Mouse (Mus musculus) cerebellum, adult 2 months (tissue): ENCODE measurements around the gene Psmc3. TPM values are rescaled to one million over a fixed set of nuclear protein-coding genes. Genes with fewer than 3 reads are reported as not detected.
"Not testable (repeated sequence)": the region's sequence is repeated elsewhere in the genome, so short reads cannot be mapped to it uniquely, and the experiment has no call there.

ENCODE experiments used
- DNase-seq, 2 experiments: peaks; one replicate each; pipeline ENCODE4 v3.0.0; 2021
- H3K27ac ChIP-seq: fragments of 200-500 bp; 2 replicates; pipeline ENCODE4 v1.5.1; 2012; ENCODE audit warnings: low read length, control low read depth, inconsistent platforms; ENCODE audit not compliant: insufficient read depth
- H3K27me3 ChIP-seq: fragments of 200-500 bp; 2 replicates; pipeline ENCODE4 v1.6.1; 2012; ENCODE audit warnings: inconsistent platforms, mild to moderate bottlenecking, low read length, moderate library complexity; ENCODE audit not compliant: control insufficient read depth, insufficient read depth
- H3K4me1 ChIP-seq: fragments of 200-500 bp; 2 replicates; pipeline ENCODE4 v1.6.1; 2011; ENCODE audit warnings: low read length; ENCODE audit not compliant: control insufficient read depth, insufficient read depth
- H3K4me3 ChIP-seq: fragments of 200-500 bp; replicated peaks from 2 replicates; pipeline ENCODE3; 2011; ENCODE audit warnings: mild to moderate bottlenecking, low read depth, low read length, control low read depth; ENCODE audit not compliant: insufficient read depth
- CTCF ChIP-seq: fragments of 200-500 bp; IDR thresholded peaks from 2 replicates; pipeline ENCODE4 v1.5.1; 2011; ENCODE audit warnings: low read depth, mild to moderate bottlenecking, control low read depth, low read length, moderate library complexity, borderline replicate concordance; ENCODE audit not compliant: insufficient read depth
- POLR2A ChIP-seq: fragments of 200-500 bp; IDR thresholded peaks from 2 replicates; pipeline ENCODE4 v1.6.1; 2011; ENCODE audit warnings: low read length, control low read depth, borderline replicate concordance; ENCODE audit not compliant: insufficient read depth
- WGBS: fragments of 180-500 bp; shearing (Covaris S2); methylation state at CpG from one replicate; pipeline ENCODE4 v1.1.7; 2018; 5-methylcytosine and 5-hydroxymethylcytosine counted together
- polyA plus RNA-seq: library from polyadenylated mRNA; depleted of rRNA; stranded (reverse); fragments of >200 nt; gene quantifications from 2 replicates; pipeline ENCODE4 v1.2.3, GENCODE M21; 2012

The Psmc3 gene
- polyA plus RNA-seq, 1 experiment: 199 TPM

DNA sequence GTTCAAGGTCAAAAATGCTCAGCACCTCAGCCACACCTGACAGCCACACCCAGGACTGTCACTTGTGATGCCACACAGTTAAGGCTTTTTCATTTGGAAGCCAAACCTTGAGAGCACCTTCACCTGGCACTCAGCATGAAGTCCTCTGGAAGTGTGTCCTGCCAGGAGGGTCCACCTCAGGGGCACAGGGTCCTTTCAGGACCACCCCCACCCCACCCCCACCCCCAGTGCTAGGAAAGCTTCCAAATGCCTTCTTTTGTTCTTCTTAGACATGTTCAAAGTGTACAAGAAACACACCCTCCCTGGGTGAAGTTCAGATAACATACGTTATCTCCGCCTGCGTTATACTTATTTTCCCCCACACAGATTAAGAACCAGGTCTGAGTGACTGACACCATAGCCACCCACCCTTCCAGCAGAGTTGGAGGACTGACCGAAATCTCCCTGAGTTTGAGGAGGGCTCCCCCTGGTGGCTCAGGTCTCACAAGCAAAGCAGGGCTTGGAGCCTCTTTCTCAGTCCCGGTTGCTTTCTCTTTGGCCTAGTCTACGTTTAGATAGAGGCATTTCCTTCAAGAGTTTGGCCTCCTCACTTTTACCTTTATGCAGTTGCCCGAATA lies 47.4 kb downstream of the Psmc3 start:
- H3K27me3 ChIP-seq: no peaks in the 10 kb centered on the region
- no peaks in the 10 kb centered on the region for H3K4me1 ChIP-seq
- H3K27ac ChIP-seq: no peak overlapping the region
- DNase-seq: peak; percentile 82 to 90
- TF ChIP-seq POLR2A (no peak), CTCF (peak; percentile 98)
- 5% methylated on average over 7 of the region's 7 CpGs for WGBS
- no peak overlapping the region for H3K4me3 ChIP-seq

DNA sequence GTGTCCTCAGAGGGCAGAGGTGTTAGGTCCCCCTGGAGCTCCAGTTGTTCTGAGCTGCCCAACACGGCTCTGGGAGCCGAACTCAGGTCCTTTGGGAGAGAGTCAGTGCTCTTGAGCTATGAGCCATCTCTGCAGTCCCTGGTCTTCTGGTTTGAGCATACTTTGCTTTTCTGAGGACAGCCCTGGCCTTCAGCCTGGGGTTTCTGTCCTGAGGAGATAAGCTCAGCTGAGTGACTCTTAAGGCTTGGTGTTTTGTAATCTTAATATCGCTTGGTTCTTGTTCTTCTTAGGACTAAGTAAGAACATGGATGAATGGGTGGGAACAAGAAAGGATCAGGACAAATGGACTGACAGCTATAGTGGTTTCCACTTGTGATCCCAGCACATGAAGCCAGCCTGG lies 54.3 kb downstream of the Psmc3 start:
- no peak overlapping the region for H3K27ac ChIP-seq
- H3K27me3 ChIP-seq: no peaks in the 10 kb centered on the region
- 81% methylated on average over 3 of the region's 3 CpGs for WGBS
- H3K4me3 ChIP-seq: no peak overlapping the region
- no peak for DNase-seq
- no peak for TF ChIP-seq POLR2A
- H3K4me1 ChIP-seq: no peaks in the 10 kb centered on the region

DNA sequence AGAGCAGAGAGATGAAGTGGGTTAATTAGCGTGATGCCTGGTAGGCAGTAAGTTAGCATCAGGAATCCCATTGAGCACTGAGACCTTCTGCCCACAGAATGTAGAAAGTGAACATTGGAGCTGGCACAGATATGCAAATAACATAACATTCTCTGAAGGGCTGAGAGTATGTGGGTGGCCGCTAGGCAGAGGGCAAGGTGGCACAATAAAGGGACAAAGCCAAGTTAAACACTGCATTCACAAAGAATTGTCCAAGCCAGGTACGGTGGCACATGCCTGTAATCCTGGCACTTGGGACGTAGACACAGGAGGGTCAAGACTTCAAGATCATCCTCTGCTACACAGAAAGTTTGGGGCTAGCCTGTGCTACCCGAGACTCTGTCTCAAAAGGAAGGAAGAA lies 55.4 kb downstream of the Psmc3 start:
- TF ChIP-seq CTCF: no peak
- no peak for TF ChIP-seq POLR2A
- no peak overlapping the region for H3K4me3 ChIP-seq
- H3K27me3 ChIP-seq: no peaks in the 10 kb centered on the region
- no peak overlapping the region for H3K27ac ChIP-seq
- 83% methylated on average over 5 of the region's 5 CpGs for WGBS
- no peak for DNase-seq
- H3K4me1 ChIP-seq: no peaks in the 10 kb centered on the region

DNA sequence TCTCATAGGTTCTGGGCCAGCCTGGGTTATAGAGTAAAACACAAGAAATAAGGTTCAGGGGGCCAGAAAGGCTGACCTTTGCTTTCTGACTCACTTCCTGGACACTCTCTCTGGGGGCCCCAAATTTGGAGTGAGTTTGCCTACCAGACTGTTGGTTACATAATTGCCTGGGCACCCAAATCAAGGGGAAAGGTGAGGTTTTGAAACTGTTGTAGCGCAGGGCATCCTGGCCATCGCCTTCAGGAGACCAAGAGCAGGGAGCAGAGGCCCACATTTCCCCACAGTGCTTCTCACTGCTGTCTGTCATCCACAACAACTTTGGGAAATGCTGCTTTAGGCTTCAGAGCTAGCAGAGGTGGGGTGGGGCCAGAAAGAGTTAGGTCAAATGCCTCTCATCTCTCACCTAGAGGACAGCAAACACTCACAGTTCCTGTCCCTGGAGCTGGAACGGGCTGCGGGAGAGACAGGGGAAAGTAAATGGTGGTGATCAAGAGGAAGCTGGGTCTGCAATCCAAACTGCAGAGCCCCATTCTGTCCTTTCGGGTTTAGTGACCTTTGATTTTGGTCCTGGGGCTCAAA lies 56.1 kb downstream of the Psmc3 start:
- DNase-seq: no peak
- Histone ChIP-seq H3K27me3 (no peaks in the 10 kb centered on the region), H3K4me1 (no peaks in the 10 kb centered on the region), H3K4me3 (no peak overlapping the region), H3K27ac (no peak overlapping the region)
- no peak for TF ChIP-seq CTCF
- TF ChIP-seq POLR2A: no peak
- 89% methylated on average over 5 of the region's 5 CpGs for WGBS

DNA sequence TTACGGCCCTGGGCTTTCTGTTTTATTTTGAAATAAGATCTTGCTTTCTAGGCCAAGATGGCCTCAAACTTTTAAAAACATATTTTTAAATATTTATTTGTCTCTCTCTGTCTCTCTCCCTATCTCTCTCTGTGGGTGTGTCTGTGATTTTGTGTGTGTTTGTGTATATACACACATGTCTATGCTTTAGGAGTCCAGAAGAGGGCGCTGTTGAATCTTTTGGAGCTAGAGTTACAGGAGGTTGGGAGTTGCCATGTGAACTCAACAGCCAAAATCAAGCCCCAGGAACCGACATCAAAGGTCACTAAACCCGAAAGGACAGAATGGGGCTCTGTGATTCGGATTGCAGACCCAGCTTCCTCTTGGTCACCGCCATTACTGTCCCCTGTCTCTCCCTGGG lies 56.6 kb downstream of the Psmc3 start:
- H3K4me3 ChIP-seq: no peak overlapping the region
- no peaks in the 10 kb centered on the region for H3K27me3 ChIP-seq
- TF ChIP-seq CTCF (no peak), POLR2A (no peak)
- peaks cover 1% of the 10 kb centered on the region; the same call in 1 of the 2 replicates for H3K4me1 ChIP-seq
- DNase-seq: no peak
- no peak overlapping the region for H3K27ac ChIP-seq
- 79% methylated on average over 6 of the region's 6 CpGs for WGBS

DNA sequence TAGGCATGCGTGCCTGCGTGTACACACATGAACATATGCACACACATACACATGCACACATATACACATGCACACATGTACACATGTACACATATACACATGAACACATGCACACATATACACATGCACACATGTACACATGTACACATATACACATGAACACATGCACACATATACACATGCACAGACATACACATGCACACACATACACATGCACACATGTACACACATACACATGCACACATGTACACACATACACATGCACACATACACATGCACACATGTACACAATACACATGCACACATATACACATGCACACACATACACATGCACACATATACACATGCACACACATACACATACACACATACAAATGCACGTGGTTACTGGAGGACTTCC lies 58.0 kb downstream of the Psmc3 start:
- 94% methylated on average over 3 of the region's 3 CpGs for WGBS
- not testable (repeated sequence) for H3K4me3 ChIP-seq, H3K27ac ChIP-seq, H3K4me1 ChIP-seq, H3K27me3 ChIP-seq, DNase-seq

DNA sequence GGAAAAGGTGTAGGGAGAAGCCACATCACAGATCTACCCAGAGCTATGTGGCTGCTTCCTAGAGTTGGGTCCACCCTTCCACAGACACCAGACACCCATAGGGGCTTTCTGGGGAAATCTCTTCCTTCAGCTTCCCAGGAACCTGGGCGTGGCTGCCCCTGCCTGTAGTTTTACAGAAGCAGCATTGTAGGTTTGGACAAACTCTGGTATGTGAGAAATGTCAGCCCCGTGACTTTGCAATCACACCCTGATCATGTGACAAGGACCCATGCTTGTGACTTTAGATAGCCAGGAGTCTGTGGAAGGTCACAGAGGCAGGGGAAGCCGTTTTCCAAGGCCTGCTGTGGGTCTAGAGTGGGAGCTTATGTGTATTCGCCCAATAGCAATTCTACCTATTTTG lies 58.7 kb downstream of the Psmc3 start:
- H3K4me1 ChIP-seq: peaks cover 11% of the 10 kb centered on the region
- no peak for DNase-seq
- no peak for TF ChIP-seq CTCF
- TF ChIP-seq POLR2A: no peak
- WGBS: 65% methylated on average over 4 of the region's 4 CpGs
- H3K27ac ChIP-seq: no peak overlapping the region
- H3K27me3 ChIP-seq: no peaks in the 10 kb centered on the region
- H3K4me3 ChIP-seq: no peak overlapping the region

DNA sequence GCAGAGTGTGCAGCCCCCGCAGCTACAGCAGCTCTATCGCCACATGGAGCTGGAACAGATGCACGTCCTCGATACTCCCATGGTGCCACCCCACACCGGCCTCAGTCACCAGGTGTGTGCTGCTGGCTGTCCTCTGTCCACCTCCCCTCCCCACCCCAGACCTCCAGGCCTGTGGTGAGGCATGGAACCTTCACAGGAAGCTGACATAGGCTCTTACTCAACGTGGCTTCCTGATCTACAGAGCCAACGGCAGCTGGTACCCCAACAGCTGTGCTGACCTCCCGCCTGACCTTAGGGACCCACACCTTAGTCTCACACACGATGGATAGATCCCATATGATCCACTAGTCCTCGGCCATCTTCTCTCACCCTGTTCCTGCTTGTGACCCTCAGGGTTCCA lies 59.5 kb downstream of the Psmc3 start:
- Histone ChIP-seq H3K27ac (no peak overlapping the region), H3K27me3 (no peaks in the 10 kb centered on the region), H3K4me1 (peaks cover 19% of the 10 kb centered on the region), H3K4me3 (no peak overlapping the region)
- 76% methylated on average over 10 of the region's 10 CpGs for WGBS
- DNase-seq: no peak
- no peak for TF ChIP-seq POLR2A
- no peak for TF ChIP-seq CTCF
